Comparison of ENCODE assay signal across 26 mouse cellular contexts in genomic region chr5:116360751-116361150, GRCm38 (mm10).
A peak's percentile ranks its signal among the peaks of the same experiment; 100 is the strongest.
DNase-seq lines count a peak whose midpoint lies in the region; ATAC-seq lines count a peak whose summit lies in the region.
"Had no signal": no experiment of that assay in that cellular context is flagged by ENCODE, and none has a peak within 500 bp of the region (broad histone marks: within the 10 kb centered on the region; RNA-seq: fewer than 3 reads in every experiment).

No protein-coding gene starts in this region.

- H3K9ac ChIP-seq in embryonic facial prominence, embryonic 11.5 days (replicated peaks; ENCODE audit: low read length): no peak overlapping the region
- no peak overlapping the region for H3K9ac ChIP-seq in limb, embryonic 11.5 days (ENCODE audit: low read length)
- H3K9ac ChIP-seq: forebrain, postnatal 0 days; limb, embryonic 13.5 days; liver, embryonic 14.5 days; lung, embryonic 14.5 days; neural tube, embryonic 12.5 days had no signal

- H3K4me2 ChIP-seq in embryonic facial prominence, embryonic 11.5 days (ENCODE audit: low read depth, low read length): no peak overlapping the region
- no peak overlapping the region for H3K4me2 ChIP-seq in limb, embryonic 11.5 days (ENCODE audit: low read depth, severe bottlenecking)
- H3K4me2 ChIP-seq: heart, embryonic 11.5 days; limb, embryonic 13.5 days; lung, embryonic 14.5 days; neural tube, embryonic 12.5 days had no signal

- no peaks in the 10 kb centered on the region for H3K36me3 ChIP-seq in heart, embryonic 10.5 days
- no peaks in the 10 kb centered on the region for H3K36me3 ChIP-seq in embryonic facial prominence, embryonic 11.5 days (replicated peaks; ENCODE audit: control insufficient read depth, insufficient read depth, low read depth, low read length)
- no peaks in the 10 kb centered on the region for H3K36me3 ChIP-seq in limb, embryonic 11.5 days (ENCODE audit: control insufficient read depth, insufficient read depth, low read length)
- H3K36me3 ChIP-seq: limb, embryonic 13.5 days; neural tube, embryonic 12.5 days had no signal

- 50% methylated on average over 4 of the region's 4 CpGs for WGBS in heart, embryonic 10.5 days
- WGBS in embryonic facial prominence, embryonic 11.5 days: 28% methylated on average over 4 of the region's 4 CpGs
- WGBS in limb, embryonic 11.5 days: 29% methylated on average over 4 of the region's 4 CpGs

- H3K27me3 ChIP-seq in heart, embryonic 10.5 days (ENCODE audit: insufficient read depth, poor library complexity, severe bottlenecking): peaks cover 5% of the 10 kb centered on the region; the same call in 1 of the 2 replicates
- H3K27me3 ChIP-seq in embryonic facial prominence, embryonic 11.5 days (ENCODE audit: control insufficient read depth, insufficient read depth, low read length): no peaks in the 10 kb centered on the region
- H3K27me3 ChIP-seq in limb, embryonic 11.5 days (ENCODE audit: control insufficient read depth, insufficient read depth, low read length): no peaks in the 10 kb centered on the region
- H3K27me3 ChIP-seq: limb, embryonic 13.5 days; megakaryocyte, embryonic 14.5 days; neural tube, embryonic 12.5 days had no signal

- 0 out of 2 replicates have a peak, but pooled peaks have one; percentile 56 for ATAC-seq in embryonic facial prominence, embryonic 11.5 days (replicated peaks; ENCODE audit: insufficient number of reproducible peaks, low FRiP score, low TSS enrichment, low read depth)
- no peak for ATAC-seq in limb, embryonic 11.5 days (ENCODE audit: insufficient number of reproducible peaks, low FRiP score, low TSS enrichment, low read depth)
- ATAC-seq: forebrain, postnatal 0 days; hindbrain, embryonic 16.5 days; intestine, embryonic 16.5 days had no signal

- no peaks in the 10 kb centered on the region for H3K4me1 ChIP-seq in heart, embryonic 10.5 days
- H3K4me1 ChIP-seq in embryonic facial prominence, embryonic 11.5 days (ENCODE audit: control insufficient read depth, insufficient read depth, low read length): no peaks in the 10 kb centered on the region
- H3K4me1 ChIP-seq in limb, embryonic 11.5 days (ENCODE audit: control insufficient read depth, insufficient read depth, low read length): peaks cover 6% of the 10 kb centered on the region; the same call in 1 of the 2 replicates
- H3K4me1 ChIP-seq: megakaryocyte, embryonic 14.5 days; neural tube, embryonic 12.5 days had no signal

- no peaks in the 10 kb centered on the region for H3K9me3 ChIP-seq in heart, embryonic 10.5 days
- H3K9me3 ChIP-seq in embryonic facial prominence, embryonic 11.5 days (replicated peaks; ENCODE audit: control insufficient read depth, low read length): no peaks in the 10 kb centered on the region
- no peaks in the 10 kb centered on the region; the same call in 1 of the 2 replicates for H3K9me3 ChIP-seq in limb, embryonic 11.5 days (ENCODE audit: control insufficient read depth, low read length)
- H3K9me3 ChIP-seq: limb, embryonic 13.5 days had no signal

- peak; percentile 46 for DNase-seq in heart, adult 11 months
- DNase-seq in heart, embryonic 10.5 days (ENCODE audit: low spot score): no peak
- DNase-seq in 3T3-L1 (ENCODE audit: low read depth, low spot score): peak; percentile 44
- DNase-seq in embryonic facial prominence, embryonic 11.5 days (ENCODE audit: low spot score): peak; percentile 83
- DNase-seq in limb, embryonic 11.5 days (ENCODE audit: low spot score): peak; percentile 62
- DNase-seq in right cerebral cortex, postnatal 25 days: no peak
- no peak for DNase-seq in cerebellum, postnatal 25 days
- no peak for DNase-seq in thymus, postnatal 25 days
- DNase-seq: adrenal gland, postnatal 25 days; cerebellum, adult 9-11 months; forebrain, postnatal 0 days; heart, postnatal 14 days; kidney, adult 9 months; kidney, postnatal 14 days; lung, embryonic 14.5 days; lung, postnatal 36 days; midbrain, embryonic 14.5 days; right cerebral cortex, postnatal 4 days; thymus, postnatal 4 days had no signal

- H3K4me3 ChIP-seq in heart, embryonic 10.5 days: no peak overlapping the region
- H3K4me3 ChIP-seq in embryonic facial prominence, embryonic 11.5 days (ENCODE audit: low read depth, low read length): no peak overlapping the region
- no peak overlapping the region for H3K4me3 ChIP-seq in limb, embryonic 11.5 days (ENCODE audit: low read depth, low read length)
- H3K4me3 ChIP-seq: limb, embryonic 13.5 days; megakaryocyte, embryonic 14.5 days; neural tube, embryonic 12.5 days had no signal

- H3K27ac ChIP-seq in heart, embryonic 10.5 days: no peak overlapping the region
- H3K27ac ChIP-seq in embryonic facial prominence, embryonic 11.5 days (replicated peaks; ENCODE audit: low read depth, low read length): no peak overlapping the region
- H3K27ac ChIP-seq in limb, embryonic 11.5 days (replicated peaks; ENCODE audit: low read depth, low read length): no peak overlapping the region
- H3K27ac ChIP-seq: limb, embryonic 13.5 days; liver, embryonic 14.5 days; neural tube, embryonic 12.5 days had no signal

Comparison
In these comparisons a context has a peak if more than half of its experiments do, and no peak if none do; other contexts are left out.
1. DNase-seq: peak in heart, adult 11 months (single experiment), 3T3-L1 (single experiment), embryonic facial prominence, embryonic 11.5 days (single experiment) and limb, embryonic 11.5 days (single experiment); none in heart, embryonic 10.5 days (single experiment), right cerebral cortex, postnatal 25 days (single experiment), cerebellum, postnatal 25 days (0 of 2) and thymus, postnatal 25 days (single experiment).